Mouse (Mus musculus): ENCODE data around the gene Fam83d. TPM values are rescaled to one million over a fixed set of nuclear protein-coding genes. Genes with fewer than 3 reads are reported as not detected.

Fam83d gene
- polyA plus RNA-seq, 1 experiment from 2014 or later, result 25.4 TPM

DNA sequence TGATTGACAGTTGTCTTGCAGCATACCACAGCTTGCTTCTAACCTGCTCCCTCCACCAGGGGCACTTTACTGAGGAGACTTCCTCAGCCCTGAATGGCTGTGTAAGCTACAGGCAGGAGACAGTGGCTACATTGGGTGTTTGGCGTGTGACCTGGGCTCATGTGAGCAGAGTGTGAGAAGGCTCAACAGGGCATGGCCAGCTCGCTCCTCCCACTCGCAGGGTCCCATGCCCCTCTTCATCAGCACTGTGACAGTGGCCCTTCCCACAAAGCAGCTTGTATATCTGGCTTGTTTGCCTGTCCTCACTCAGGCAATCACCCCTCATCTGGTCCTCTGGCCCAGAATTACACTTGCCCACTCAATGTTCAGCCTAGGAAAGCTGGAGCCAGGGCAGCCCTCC is 28.8 kb upstream of the Fam83d start:
- Histone ChIP-seq H3K27me3 (replicated peaks; ENCODE audit: control insufficient read depth, insufficient read depth, low read length) (no peaks in the 10 kb centered on the region), H3K4me1 (ENCODE audit: control insufficient read depth, insufficient read depth, low read length) (no peaks in the 10 kb centered on the region), H3K4me3 (ENCODE audit: low read depth, low read length) (no peak overlapping the region), H3K36me3 (ENCODE audit: control insufficient read depth, insufficient read depth, low read length) (no peaks in the 10 kb centered on the region), H3K27ac (ENCODE audit: low read depth, low read length) (no peak overlapping the region), H3K9ac (ENCODE audit: low read length) (no peak overlapping the region), H3K9me3 (replicated peaks; ENCODE audit: control insufficient read depth, low read length) (no peaks in the 10 kb centered on the region), H3K4me2 (ENCODE audit: low read length) (no peak overlapping the region)
- 88% methylated on average over 3 of the region's 3 CpGs for WGBS
- DNase-seq (ENCODE audit: low spot score) (no peak), ATAC-seq (no peak)

DNA sequence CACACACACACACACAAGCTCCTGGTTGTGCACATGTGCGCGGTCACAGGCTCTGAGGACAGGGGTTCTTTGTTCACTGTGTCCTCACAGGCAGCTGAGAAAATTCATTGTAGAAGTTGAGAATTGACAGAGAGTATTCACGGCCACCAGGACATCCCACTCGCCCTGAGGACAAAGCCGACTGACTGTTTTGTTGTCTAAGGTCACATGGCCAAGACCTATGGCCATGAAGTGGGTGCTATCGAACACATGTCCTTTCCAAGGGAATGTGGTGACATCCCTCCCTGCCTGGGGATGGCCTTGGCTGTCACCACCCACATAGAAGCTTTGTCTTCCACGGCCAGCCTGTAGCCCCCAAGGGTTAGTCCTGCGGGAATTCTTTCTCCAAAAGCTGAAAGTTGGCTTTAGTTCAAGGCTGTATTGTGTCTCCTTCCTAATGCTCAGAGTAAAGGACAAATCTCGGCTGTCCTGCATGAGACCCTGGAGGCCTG is 26.8 kb upstream of the Fam83d start:
- Histone ChIP-seq H3K9me3 (replicated peaks; ENCODE audit: control insufficient read depth, low read length) (no peaks in the 10 kb centered on the region), H3K27me3 (replicated peaks; ENCODE audit: control insufficient read depth, insufficient read depth, low read length) (no peaks in the 10 kb centered on the region), H3K27ac (ENCODE audit: low read depth, low read length) (no peak overlapping the region), H3K36me3 (ENCODE audit: control insufficient read depth, insufficient read depth, low read length) (no peaks in the 10 kb centered on the region), H3K4me2 (ENCODE audit: low read length) (no peak overlapping the region), H3K4me1 (ENCODE audit: control insufficient read depth, insufficient read depth, low read length) (no peaks in the 10 kb centered on the region), H3K4me3 (ENCODE audit: low read depth, low read length) (no peak overlapping the region), H3K9ac (ENCODE audit: low read length) (no peak overlapping the region)
- ATAC-seq (no peak), DNase-seq (ENCODE audit: low spot score) (no peak)
- WGBS, result 53% methylated on average over 9 of the region's 9 CpGs

DNA sequence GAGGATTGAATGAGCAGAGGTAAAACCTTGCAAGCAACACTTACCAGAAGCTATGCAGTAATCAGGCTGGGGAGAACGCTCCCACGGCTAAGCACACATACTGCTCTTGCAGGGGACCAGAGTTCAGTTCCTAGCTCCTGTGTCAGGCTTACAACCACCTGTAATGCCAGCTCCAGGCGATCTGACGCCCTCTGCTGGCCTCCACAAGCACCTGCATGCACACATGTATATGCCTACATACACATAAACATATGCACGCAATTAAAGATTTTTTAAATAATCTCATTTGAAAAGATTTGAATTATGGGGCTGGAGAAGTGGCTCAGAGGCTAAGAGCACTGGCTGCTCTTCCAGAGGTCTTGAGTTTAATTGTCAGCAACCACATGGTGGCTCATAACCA is 25.5 kb upstream of the Fam83d start:
- H3K27ac ChIP-seq (ENCODE audit: low read depth, low read length), result no peak overlapping the region
- DNase-seq (ENCODE audit: low spot score) (no peak), ATAC-seq (no peak)
- no peaks in the 10 kb centered on the region for H3K9me3 ChIP-seq (replicated peaks; ENCODE audit: control insufficient read depth, low read length)
- H3K4me1 ChIP-seq (ENCODE audit: control insufficient read depth, insufficient read depth, low read length), result no peaks in the 10 kb centered on the region
- H3K9ac ChIP-seq (ENCODE audit: low read length), result no peak overlapping the region
- 74% methylated on average over 5 of the region's 5 CpGs for WGBS
- no peaks in the 10 kb centered on the region for H3K36me3 ChIP-seq (ENCODE audit: control insufficient read depth, insufficient read depth, low read length)
- H3K4me3 ChIP-seq (ENCODE audit: low read depth, low read length), result no peak overlapping the region
- no peaks in the 10 kb centered on the region for H3K27me3 ChIP-seq (replicated peaks; ENCODE audit: control insufficient read depth, insufficient read depth, low read length)
- no peak overlapping the region for H3K4me2 ChIP-seq (ENCODE audit: low read length)

DNA sequence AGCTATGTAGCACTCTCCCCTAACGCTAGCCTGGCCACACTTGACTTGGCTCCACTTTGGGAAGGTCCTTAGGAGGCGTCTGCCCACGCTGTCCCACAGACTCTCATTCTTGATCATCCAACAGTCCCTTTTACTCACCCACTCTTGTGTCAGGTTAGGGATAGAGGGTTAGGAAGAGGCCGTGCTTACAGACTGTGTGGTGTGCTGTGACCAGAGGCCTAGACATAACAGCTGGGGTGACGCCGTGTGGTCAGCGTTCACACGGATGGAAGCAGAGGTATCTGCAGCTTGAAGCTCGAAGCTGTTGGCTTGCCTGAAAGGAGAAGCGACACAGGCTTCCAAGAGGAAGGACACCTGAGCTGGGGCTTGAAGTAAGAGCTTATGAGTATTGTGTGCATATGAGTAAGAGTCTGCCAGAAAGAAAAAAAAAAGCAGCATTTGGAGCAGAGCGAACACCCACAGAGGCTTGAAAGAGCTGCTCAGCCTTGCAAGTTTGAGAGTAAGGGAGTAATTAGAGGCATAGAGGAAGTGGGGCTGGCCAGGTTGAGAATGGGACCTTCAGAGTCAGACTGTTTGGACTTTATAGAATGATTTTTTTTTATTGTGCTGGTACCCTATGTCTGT is 24.3 kb upstream of the Fam83d start:
- H3K9me3 ChIP-seq (replicated peaks; ENCODE audit: control insufficient read depth, low read length), result no peaks in the 10 kb centered on the region
- H3K4me1 ChIP-seq (ENCODE audit: control insufficient read depth, insufficient read depth, low read length), result no peaks in the 10 kb centered on the region
- H3K36me3 ChIP-seq (ENCODE audit: control insufficient read depth, insufficient read depth, low read length), result no peaks in the 10 kb centered on the region
- no peak overlapping the region for H3K9ac ChIP-seq (ENCODE audit: low read length)
- no peaks in the 10 kb centered on the region for H3K27me3 ChIP-seq (replicated peaks; ENCODE audit: control insufficient read depth, insufficient read depth, low read length)
- no peak overlapping the region for H3K4me2 ChIP-seq (ENCODE audit: low read length)
- 90% methylated on average over 11 of the region's 11 CpGs for WGBS
- no peak overlapping the region for H3K27ac ChIP-seq (ENCODE audit: low read depth, low read length)
- DNase-seq (ENCODE audit: low spot score) (no peak), ATAC-seq (no peak)
- H3K4me3 ChIP-seq (ENCODE audit: low read depth, low read length), result no peak overlapping the region

DNA sequence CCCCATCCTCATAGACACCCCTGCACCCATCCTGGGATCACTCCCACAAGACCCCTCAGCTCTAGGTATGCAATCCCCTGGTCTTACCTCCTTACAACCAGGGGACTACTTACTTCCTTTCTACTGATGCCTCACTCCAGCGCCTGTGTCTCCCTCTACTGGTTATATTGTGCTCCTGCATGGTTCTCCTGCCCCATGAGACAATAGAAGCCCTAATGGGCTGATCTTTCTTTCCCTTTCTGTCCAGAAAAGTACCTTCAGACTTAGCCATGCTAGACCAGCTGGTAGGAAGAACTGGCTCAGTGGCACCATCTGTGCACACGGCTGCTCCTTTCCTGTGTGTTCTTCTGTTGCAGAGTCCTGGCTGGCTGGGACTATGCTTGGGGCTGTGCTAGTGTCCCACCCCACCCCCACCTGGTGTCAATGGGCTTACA is 22.8 kb upstream of the Fam83d start:
- no peaks in the 10 kb centered on the region for H3K9me3 ChIP-seq (replicated peaks; ENCODE audit: control insufficient read depth, low read length)
- no peak overlapping the region for H3K27ac ChIP-seq (ENCODE audit: low read depth, low read length)
- no peaks in the 10 kb centered on the region for H3K27me3 ChIP-seq (replicated peaks; ENCODE audit: control insufficient read depth, insufficient read depth, low read length)
- H3K4me2 ChIP-seq (ENCODE audit: low read length), result no peak overlapping the region
- no peaks in the 10 kb centered on the region for H3K36me3 ChIP-seq (ENCODE audit: control insufficient read depth, insufficient read depth, low read length)
- 18% methylated on average over 2 of the region's 2 CpGs for WGBS
- H3K4me1 ChIP-seq (ENCODE audit: control insufficient read depth, insufficient read depth, low read length), result no peaks in the 10 kb centered on the region
- ATAC-seq, result peak; percentile 78
- no peak overlapping the region for H3K4me3 ChIP-seq (ENCODE audit: low read depth, low read length)
- no peak overlapping the region for H3K9ac ChIP-seq (ENCODE audit: low read length)
- peak; percentile 74 for DNase-seq (ENCODE audit: low spot score)

DNA sequence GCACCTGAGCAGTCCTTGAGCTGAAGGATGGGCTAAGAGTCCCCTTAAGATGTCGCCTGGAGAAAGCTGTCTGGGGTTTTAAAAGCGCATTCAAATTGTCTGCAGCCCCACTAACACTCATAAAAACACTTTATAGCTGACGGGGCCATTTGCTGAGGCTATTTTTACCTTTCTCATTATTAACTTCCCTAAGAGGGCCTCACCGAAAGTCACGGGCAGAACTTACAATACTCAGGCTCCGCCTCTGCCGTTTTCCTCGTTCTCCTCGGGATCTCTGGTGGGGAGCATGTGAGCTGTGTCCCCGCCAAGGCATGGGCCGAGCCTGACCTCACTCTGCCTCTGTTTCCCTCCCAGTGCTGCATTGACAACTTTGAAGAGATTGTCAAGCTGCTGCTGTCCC is 21.7 kb upstream of the Fam83d start:
- Histone ChIP-seq H3K9me3 (replicated peaks; ENCODE audit: control insufficient read depth, low read length) (no peaks in the 10 kb centered on the region), H3K4me2 (ENCODE audit: low read length) (no peak overlapping the region), H3K4me3 (ENCODE audit: low read depth, low read length) (no peak overlapping the region), H3K36me3 (ENCODE audit: control insufficient read depth, insufficient read depth, low read length) (no peaks in the 10 kb centered on the region), H3K27me3 (replicated peaks; ENCODE audit: control insufficient read depth, insufficient read depth, low read length) (no peaks in the 10 kb centered on the region), H3K27ac (ENCODE audit: low read depth, low read length) (no peak overlapping the region), H3K4me1 (ENCODE audit: control insufficient read depth, insufficient read depth, low read length) (no peaks in the 10 kb centered on the region), H3K9ac (ENCODE audit: low read length) (no peak overlapping the region)
- DNase-seq (ENCODE audit: low spot score) (no peak), ATAC-seq (no peak)
- 71% methylated on average over 11 of the region's 11 CpGs for WGBS

DNA sequence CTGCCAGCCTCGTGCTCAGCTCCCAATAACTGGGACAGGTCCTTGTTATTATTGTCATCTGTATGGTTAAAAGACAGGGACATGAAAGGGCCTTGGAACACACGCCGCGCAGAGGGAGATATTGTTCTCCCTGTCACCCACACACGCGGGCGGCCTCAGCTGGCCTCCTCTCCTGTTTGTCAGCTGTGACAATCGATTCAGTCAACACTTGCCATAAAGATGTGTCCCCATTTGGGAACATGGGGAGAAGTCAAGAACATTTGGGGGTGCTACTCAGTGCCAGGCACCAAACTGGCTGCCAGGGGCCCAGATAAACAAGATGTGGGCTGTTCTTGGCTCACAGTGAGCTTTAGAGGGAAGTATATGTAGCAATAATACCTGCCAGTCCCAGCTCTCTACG is 18.5 kb upstream of the Fam83d start:
- no peak overlapping the region for H3K4me2 ChIP-seq (ENCODE audit: low read length)
- DNase-seq (ENCODE audit: low spot score), result no peak
- no peak for ATAC-seq
- no peaks in the 10 kb centered on the region for H3K27me3 ChIP-seq (replicated peaks; ENCODE audit: control insufficient read depth, insufficient read depth, low read length)
- H3K4me3 ChIP-seq (ENCODE audit: low read depth, low read length), result no peak overlapping the region
- H3K9me3 ChIP-seq (replicated peaks; ENCODE audit: control insufficient read depth, low read length), result no peaks in the 10 kb centered on the region
- WGBS, result 80% methylated on average over 9 of the region's 9 CpGs
- H3K36me3 ChIP-seq (ENCODE audit: control insufficient read depth, insufficient read depth, low read length), result no peaks in the 10 kb centered on the region
- H3K27ac ChIP-seq (ENCODE audit: low read depth, low read length), result no peak overlapping the region
- H3K4me1 ChIP-seq (ENCODE audit: control insufficient read depth, insufficient read depth, low read length), result no peaks in the 10 kb centered on the region
- no peak overlapping the region for H3K9ac ChIP-seq (ENCODE audit: low read length)

DNA sequence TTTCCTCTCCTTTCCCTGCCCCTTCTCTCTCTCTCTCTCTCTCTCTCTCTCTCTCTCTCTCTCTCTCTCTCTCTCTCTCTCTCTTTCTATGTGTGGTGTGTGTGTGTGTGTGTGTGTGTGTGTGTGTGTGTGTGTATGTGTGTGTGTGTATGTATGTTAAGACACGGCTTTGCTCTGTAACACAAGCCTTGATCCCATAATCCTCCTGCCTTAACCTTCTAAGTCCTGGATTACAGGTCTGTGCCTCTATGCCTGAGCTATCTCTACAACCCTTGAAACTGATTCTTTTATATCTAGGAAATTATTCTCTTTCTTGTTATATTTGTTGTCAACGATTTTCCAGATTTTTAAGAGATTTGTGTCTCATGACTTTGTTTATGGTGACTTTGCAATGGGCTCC is 7.7 kb upstream of the Fam83d start:
- Histone ChIP-seq H3K9ac (ENCODE audit: low read length) (no peak overlapping the region), H3K4me1 (ENCODE audit: control insufficient read depth, insufficient read depth, low read length) (no peaks in the 10 kb centered on the region), H3K27ac (ENCODE audit: low read depth, low read length) (no peak overlapping the region), H3K4me3 (ENCODE audit: low read depth, low read length) (no peak overlapping the region), H3K4me2 (ENCODE audit: low read length) (no peak overlapping the region), H3K36me3 (ENCODE audit: control insufficient read depth, insufficient read depth, low read length) (no peaks in the 10 kb centered on the region), H3K9me3 (replicated peaks; ENCODE audit: control insufficient read depth, low read length) (no peaks in the 10 kb centered on the region), H3K27me3 (replicated peaks; ENCODE audit: control insufficient read depth, insufficient read depth, low read length) (no peaks in the 10 kb centered on the region)
- ATAC-seq (no peak), DNase-seq (ENCODE audit: low spot score) (no peak)
- WGBS, result 73% methylated on average over 2 of the region's 2 CpGs

DNA sequence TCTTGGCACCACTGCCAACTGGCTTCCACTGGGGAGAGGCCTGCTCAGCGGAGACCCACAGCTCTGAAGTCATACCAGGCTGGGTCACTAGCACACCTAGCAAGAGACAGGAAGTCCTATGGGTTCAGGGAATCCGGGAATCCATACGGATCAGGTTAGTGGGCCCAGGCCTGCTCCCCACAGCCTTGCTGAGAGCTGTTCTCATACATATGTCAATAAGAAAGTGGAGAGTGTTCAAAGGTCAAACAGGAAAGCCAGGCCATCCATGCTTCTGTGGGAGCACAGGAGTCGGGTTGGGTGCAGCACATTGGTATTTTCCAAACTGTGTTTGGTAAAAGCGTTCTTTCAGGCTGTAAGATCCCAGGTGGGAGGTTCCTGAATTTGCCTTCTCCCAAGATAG is 5.6 kb upstream of the Fam83d start:
- no peak overlapping the region for H3K4me3 ChIP-seq (ENCODE audit: low read depth, low read length)
- no peak overlapping the region for H3K9ac ChIP-seq (ENCODE audit: low read length)
- 90% methylated on average over 5 of the region's 5 CpGs for WGBS
- no peak for ATAC-seq
- H3K27ac ChIP-seq (ENCODE audit: low read depth, low read length), result no peak overlapping the region
- no peaks in the 10 kb centered on the region for H3K36me3 ChIP-seq (ENCODE audit: control insufficient read depth, insufficient read depth, low read length)
- no peaks in the 10 kb centered on the region for H3K4me1 ChIP-seq (ENCODE audit: control insufficient read depth, insufficient read depth, low read length)
- H3K27me3 ChIP-seq (replicated peaks; ENCODE audit: control insufficient read depth, insufficient read depth, low read length), result no peaks in the 10 kb centered on the region
- no peaks in the 10 kb centered on the region for H3K9me3 ChIP-seq (replicated peaks; ENCODE audit: control insufficient read depth, low read length)
- DNase-seq (ENCODE audit: low spot score), result no peak
- no peak overlapping the region for H3K4me2 ChIP-seq (ENCODE audit: low read length)
